Mouse (Mus musculus): ENCODE measurements around the gene Lcn11.

DNA sequence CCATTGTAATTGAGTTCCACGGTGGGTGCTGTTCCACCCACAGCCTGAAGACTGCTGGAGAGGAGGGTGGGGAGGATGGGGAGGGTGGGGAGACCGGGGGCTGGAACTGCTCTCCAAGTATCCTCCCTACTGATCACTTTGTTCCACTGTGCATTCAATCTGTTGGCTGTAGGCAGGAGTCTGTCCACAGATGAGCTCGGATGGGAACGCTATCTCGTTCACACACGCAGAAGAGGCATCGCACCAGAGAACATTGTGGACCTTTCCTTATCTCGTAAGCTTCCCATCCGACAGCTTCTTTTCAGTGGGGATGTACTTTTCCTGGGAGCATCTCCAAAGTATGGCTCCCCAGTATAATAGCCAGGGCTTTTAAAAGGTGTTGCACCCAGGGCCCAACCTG, 2.3 kb downstream of the Lcn11 start:
- TF ChIP-seq POLR2A (IDR thresholded peaks at IDR 0.05; ENCODE audit: insufficient read depth, low read length) (no peak), CTCF (IDR thresholded peaks at IDR 0.05; ENCODE audit: low read depth, low read length) (no peak)

Data from ES-Bruce4 (cell line).